Mouse (Mus musculus): Measurements from ENCODE around the gene Rhbdd3. TPM values are rescaled to one million over a fixed set of nuclear protein-coding genes. Genes with fewer than 3 reads are reported as not detected.

Rhbdd3 gene
- polyA plus RNA-seq (2016; fragmentation: Nextera tagmentation; extraction: Ambion mirVana) = 27.0 and 28.9 TPM in 2 replicates

GRCm38 (mm10) chr11:5098736-5099542 is at the start of gene Rhbdd3, which contains the start of gene Ewsr1:
Gene Rhbdd3, plus strand, starts transcription at chr11:5098926.
Gene Ewsr1, minus strand, starts transcription at chr11:5099266.
- H3K36me3 ChIP-seq = peaks cover 5% of the 10 kb centered on the region; the same call in 1 of the 2 replicates
- H3K4me3 ChIP-seq = peak within 1 kb of the TSS; percentile 93
- no peaks in the 10 kb centered on the region for H3K9me3 ChIP-seq (replicated peaks)
- H3K4me2 ChIP-seq (replicated peaks) = peak within 1 kb of the TSS; percentile 74
- peak within 1 kb of the TSS; percentile 95 for H3K27ac ChIP-seq
- H3K9ac ChIP-seq = peak within 1 kb of the TSS; percentile 99
- WGBS = 0% methylated on average over 88 of the region's 92 CpGs
- ATAC-seq (ENCODE audit: low FRiP score) = peak; percentile 93
- H3K27me3 ChIP-seq = no peaks in the 10 kb centered on the region
- H3K4me1 ChIP-seq = peaks cover 32% of the 10 kb centered on the region

GRCm38 (mm10) chr11:5051629-5052028 is 47.1 kb upstream of the Rhbdd3 start:
- Histone ChIP-seq H3K27me3 (peaks cover 20% of the 10 kb centered on the region), H3K36me3 (no peaks in the 10 kb centered on the region), H3K4me2 (replicated peaks) (no peak overlapping the region), H3K4me3 (no peak overlapping the region), H3K9me3 (replicated peaks) (no peaks in the 10 kb centered on the region), H3K9ac (no peak overlapping the region), H3K4me1 (peaks cover 7% of the 10 kb centered on the region; the same call in 1 of the 2 replicates), H3K27ac (no peak overlapping the region)
- WGBS = 75% methylated on average over 10 of the region's 10 CpGs
- ATAC-seq (ENCODE audit: low FRiP score) = no peak

GRCm38 (mm10) chr11:5052200-5052854 is 46.4 kb upstream of the Rhbdd3 start:
- 74% methylated on average over 10 of the region's 10 CpGs for WGBS
- H3K9ac ChIP-seq = no peak overlapping the region
- no peak for ATAC-seq (ENCODE audit: low FRiP score)
- H3K4me2 ChIP-seq (replicated peaks) = no peak overlapping the region
- H3K36me3 ChIP-seq = no peaks in the 10 kb centered on the region
- H3K9me3 ChIP-seq (replicated peaks) = no peaks in the 10 kb centered on the region
- no peak overlapping the region for H3K27ac ChIP-seq
- H3K4me1 ChIP-seq = peaks cover 11% of the 10 kb centered on the region; the same call in 1 of the 2 replicates
- no peak overlapping the region for H3K4me3 ChIP-seq
- peaks cover 27% of the 10 kb centered on the region for H3K27me3 ChIP-seq

GRCm38 (mm10) chr11:5054151-5054550 is 44.6 kb upstream of the Rhbdd3 start:
- Histone ChIP-seq H3K4me3 (no peak overlapping the region), H3K4me2 (replicated peaks) (no peak overlapping the region), H3K9me3 (replicated peaks) (no peaks in the 10 kb centered on the region), H3K27me3 (peaks cover 45% of the 10 kb centered on the region), H3K27ac (no peak overlapping the region), H3K4me1 (peaks cover 26% of the 10 kb centered on the region), H3K9ac (no peak overlapping the region), H3K36me3 (no peaks in the 10 kb centered on the region)
- 91% methylated on average over 14 of the region's 14 CpGs for WGBS
- ATAC-seq (ENCODE audit: low FRiP score) = no peak

- Histone ChIP-seq H3K27ac (no peak overlapping the region), H3K27me3 (peaks cover 53% of the 10 kb centered on the region), H3K36me3 (no peaks in the 10 kb centered on the region), H3K9ac (no peak overlapping the region), H3K4me3 (no peak overlapping the region), H3K4me1 (peaks cover 34% of the 10 kb centered on the region), H3K4me2 (replicated peaks) (no peak overlapping the region), H3K9me3 (replicated peaks) (no peaks in the 10 kb centered on the region)
- no peak for ATAC-seq (ENCODE audit: low FRiP score)
- WGBS = 73% methylated on average over 6 of the region's 6 CpGs
Observed at GRCm38 (mm10) chr11:5054874-5055273, 43.9 kb upstream of the Rhbdd3 start.

- ATAC-seq (ENCODE audit: low FRiP score) = no peak
- Histone ChIP-seq H3K4me3 (no peak overlapping the region), H3K4me1 (peaks cover 41% of the 10 kb centered on the region), H3K4me2 (replicated peaks) (no peak overlapping the region), H3K9ac (no peak overlapping the region), H3K27me3 (peaks cover 66% of the 10 kb centered on the region), H3K9me3 (replicated peaks) (no peaks in the 10 kb centered on the region), H3K27ac (no peak overlapping the region), H3K36me3 (no peaks in the 10 kb centered on the region)
- WGBS = 28% methylated on average over 23 of the region's 23 CpGs
Observed at GRCm38 (mm10) chr11:5055945-5056938, 42.5 kb upstream of the Rhbdd3 start.

GRCm38 (mm10) chr11:5057064-5057463 is 41.7 kb upstream of the Rhbdd3 start:
- WGBS = 50% methylated on average over 8 of the region's 8 CpGs
- no peak overlapping the region for H3K27ac ChIP-seq
- no peaks in the 10 kb centered on the region for H3K36me3 ChIP-seq
- H3K4me2 ChIP-seq (replicated peaks) = no peak overlapping the region
- peaks cover 74% of the 10 kb centered on the region for H3K27me3 ChIP-seq
- peaks cover 49% of the 10 kb centered on the region for H3K4me1 ChIP-seq
- no peaks in the 10 kb centered on the region for H3K9me3 ChIP-seq (replicated peaks)
- no peak for ATAC-seq (ENCODE audit: low FRiP score)
- H3K4me3 ChIP-seq = no peak overlapping the region
- no peak overlapping the region for H3K9ac ChIP-seq

GRCm38 (mm10) chr11:5057541-5057855 is 41.2 kb upstream of the Rhbdd3 start:
- H3K4me1 ChIP-seq = peaks cover 54% of the 10 kb centered on the region
- WGBS = 14% methylated on average over 8 of the region's 8 CpGs

GRCm38 (mm10) chr11:5057856-5058641 is 40.7 kb upstream of the Rhbdd3 start, which contains the start of gene Rasl10a:
Gene Rasl10a, plus strand, starts transcription at chr11:5058128.
- H3K9me3 ChIP-seq (replicated peaks) = no peaks in the 10 kb centered on the region
- H3K4me1 ChIP-seq = peaks cover 59% of the 10 kb centered on the region
- 0 out of 2 replicates have a peak, but pooled peaks have one; percentile 1 for ATAC-seq (ENCODE audit: low FRiP score)

More at GRCm38 (mm10) chr11:5057541-5057855, 41.2 kb upstream of the Rhbdd3 start:
- H3K4me2 ChIP-seq (replicated peaks) = peak overlapping the region; percentile 88
- no peak overlapping the region for H3K27ac ChIP-seq
- H3K9me3 ChIP-seq (replicated peaks) = no peaks in the 10 kb centered on the region
- H3K27me3 ChIP-seq = peaks cover 76% of the 10 kb centered on the region
- no peak for ATAC-seq (ENCODE audit: low FRiP score)
- H3K36me3 ChIP-seq = no peaks in the 10 kb centered on the region
- peak overlapping the region; percentile 43 for H3K4me3 ChIP-seq
- peak overlapping the region; percentile 59; the same call in 1 of the 2 replicates for H3K9ac ChIP-seq

GRCm38 (mm10) chr11:5058783-5059182 is 39.9 kb upstream of the Rhbdd3 start:
- no peak overlapping the region for H3K27ac ChIP-seq
- H3K9ac ChIP-seq = no peak overlapping the region
- ATAC-seq (ENCODE audit: low FRiP score) = no peak
- H3K4me3 ChIP-seq = 0 out of 2 replicates have a peak overlapping the region, but pooled peaks have one; percentile 8
- peaks cover 65% of the 10 kb centered on the region for H3K4me1 ChIP-seq
- peaks cover 88% of the 10 kb centered on the region for H3K27me3 ChIP-seq
- no peaks in the 10 kb centered on the region for H3K9me3 ChIP-seq (replicated peaks)
- 29% methylated on average over 9 of the region's 9 CpGs for WGBS
- H3K36me3 ChIP-seq = no peaks in the 10 kb centered on the region
- H3K4me2 ChIP-seq (replicated peaks) = peak overlapping the region; percentile 88; the same call in 1 of the 2 replicates

More at GRCm38 (mm10) chr11:5057856-5058641, 40.7 kb upstream of the Rhbdd3 start, which contains the start of gene Rasl10a:
- H3K27me3 ChIP-seq = peaks cover 81% of the 10 kb centered on the region
- 3% methylated on average over 70 of the region's 77 CpGs for WGBS
- no peaks in the 10 kb centered on the region for H3K36me3 ChIP-seq
- H3K27ac ChIP-seq = no peak within 1 kb of the TSS
- peak within 1 kb of the TSS; percentile 88 for H3K4me2 ChIP-seq (replicated peaks)
- H3K9ac ChIP-seq = peak within 1 kb of the TSS; percentile 59
- peak within 1 kb of the TSS; percentile 43 for H3K4me3 ChIP-seq

- WGBS = 24% methylated on average over 14 of the region's 14 CpGs
- no peak overlapping the region for H3K9ac ChIP-seq
- H3K27ac ChIP-seq = no peak overlapping the region
- 0 out of 2 replicates have a peak overlapping the region, but pooled peaks have one; percentile 8 for H3K4me3 ChIP-seq
- no peaks in the 10 kb centered on the region for H3K9me3 ChIP-seq (replicated peaks)
- H3K4me2 ChIP-seq (replicated peaks) = no peak overlapping the region
- no peak for ATAC-seq (ENCODE audit: low FRiP score)
- peaks cover 70% of the 10 kb centered on the region for H3K4me1 ChIP-seq
- H3K36me3 ChIP-seq = no peaks in the 10 kb centered on the region
- H3K27me3 ChIP-seq = peaks cover 93% of the 10 kb centered on the region
Observed at GRCm38 (mm10) chr11:5059230-5059629, 39.5 kb upstream of the Rhbdd3 start.

Measured in hindbrain, embryonic 12.5 days (tissue).